Mouse (Mus musculus) cerebellum, adult 8-10 months (tissue): ENCODE data around the gene Plk5.
A peak's percentile ranks its signal among the peaks of the same experiment; 100 is the strongest.

ENCODE experiments used
- DNase-seq: peaks from one replicate; pipeline ENCODE4 v3.0.0; 2022

The Plk5 gene

DNA sequence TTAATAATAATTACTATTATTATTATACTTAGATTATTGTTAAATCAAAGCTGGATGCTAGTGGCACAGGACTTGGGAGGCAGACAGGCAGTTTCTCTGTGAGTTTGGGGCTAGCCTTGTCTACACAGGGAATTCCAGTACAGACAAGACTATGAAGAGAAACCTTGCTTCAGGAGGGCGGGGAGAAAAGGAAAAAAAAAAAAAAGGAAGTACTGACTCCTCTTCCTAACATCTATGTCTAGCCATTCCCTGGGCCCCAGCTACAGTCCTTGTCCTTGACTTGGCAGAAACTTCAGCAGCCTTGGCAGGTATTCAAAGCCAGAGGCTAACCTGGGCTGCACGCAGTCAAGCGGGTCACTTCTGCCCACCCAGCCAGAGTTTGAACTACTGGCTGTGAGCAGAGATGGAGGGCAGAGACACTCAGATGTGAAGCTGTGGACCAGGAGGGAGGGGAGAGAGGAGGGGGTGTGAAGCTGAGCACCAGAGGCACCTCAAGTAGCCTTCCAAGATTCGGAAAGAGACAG, 33.0 kb downstream of the Plk5 start:
- no peak for DNase-seq

DNA sequence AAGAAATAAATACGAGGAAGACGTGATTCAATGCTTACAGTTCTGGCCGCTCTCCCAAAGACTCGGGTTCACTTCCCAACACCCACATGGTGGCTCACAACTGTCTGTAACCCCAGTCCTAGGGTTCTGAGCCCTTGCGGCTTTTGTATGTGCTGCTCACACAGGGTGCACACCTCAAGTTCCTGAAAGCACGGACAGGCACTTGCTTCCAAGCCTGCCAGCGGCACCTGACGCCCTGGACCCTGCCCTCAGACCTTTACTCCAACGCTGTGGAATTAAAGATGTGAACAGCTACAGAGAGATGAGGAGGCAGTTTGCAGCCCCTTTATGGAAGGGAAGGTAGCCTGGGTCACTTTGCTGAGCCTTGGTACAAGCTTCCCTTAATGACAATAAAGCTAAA, 34.4 kb downstream of the Plk5 start:
- DNase-seq, result no peak

DNA sequence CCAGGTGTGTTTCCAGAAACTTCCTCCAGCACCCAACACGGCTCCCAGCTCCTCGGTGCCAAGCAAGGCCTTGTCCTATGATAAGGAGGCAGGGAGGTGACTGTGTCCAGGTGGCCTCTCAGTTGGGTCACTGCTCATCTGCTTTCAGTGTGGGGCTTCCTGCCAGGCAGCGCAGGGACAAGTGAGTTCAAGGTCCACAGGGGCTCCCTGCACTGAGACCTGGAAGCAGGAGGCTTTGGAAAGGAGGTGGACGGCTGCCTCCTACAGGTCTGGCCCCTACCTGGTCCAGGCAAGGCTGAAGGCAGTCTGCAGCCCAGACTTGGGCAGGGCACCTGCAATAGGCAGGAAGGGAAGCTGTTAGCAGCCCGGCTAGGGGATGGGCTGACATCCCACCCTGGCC, 36.4 kb downstream of the Plk5 start:
- DNase-seq, result no peak

DNA sequence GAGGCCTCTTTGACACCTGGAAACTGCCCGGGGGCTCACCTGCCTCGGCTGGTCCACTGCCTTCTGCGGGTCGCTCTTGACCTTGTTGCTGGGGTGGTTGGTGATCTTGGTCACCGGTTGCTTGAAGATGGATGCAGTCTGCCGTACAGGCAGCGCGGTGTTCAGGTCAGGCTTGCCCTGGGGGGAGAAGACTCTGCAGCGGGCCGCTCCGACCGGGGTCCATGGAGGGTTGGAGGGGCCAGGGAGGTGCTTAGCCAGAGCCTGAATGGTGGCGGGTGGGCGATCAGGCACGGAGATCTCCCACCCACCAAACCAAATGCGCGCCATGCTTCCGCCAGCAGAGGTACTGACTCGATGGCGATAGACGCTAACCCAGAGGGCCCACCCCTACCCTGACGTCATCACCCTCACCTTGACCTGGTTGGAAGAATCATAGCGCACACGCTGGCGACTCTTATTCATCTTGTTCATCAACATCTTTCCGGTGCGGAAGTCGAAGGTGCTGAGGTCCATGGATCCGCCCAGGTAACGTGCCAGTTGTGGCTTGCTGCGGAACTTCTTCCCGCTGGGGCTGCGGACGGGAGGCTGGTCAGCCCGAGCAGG, 38.9 kb downstream of the Plk5 start:
- no peak for DNase-seq

DNA sequence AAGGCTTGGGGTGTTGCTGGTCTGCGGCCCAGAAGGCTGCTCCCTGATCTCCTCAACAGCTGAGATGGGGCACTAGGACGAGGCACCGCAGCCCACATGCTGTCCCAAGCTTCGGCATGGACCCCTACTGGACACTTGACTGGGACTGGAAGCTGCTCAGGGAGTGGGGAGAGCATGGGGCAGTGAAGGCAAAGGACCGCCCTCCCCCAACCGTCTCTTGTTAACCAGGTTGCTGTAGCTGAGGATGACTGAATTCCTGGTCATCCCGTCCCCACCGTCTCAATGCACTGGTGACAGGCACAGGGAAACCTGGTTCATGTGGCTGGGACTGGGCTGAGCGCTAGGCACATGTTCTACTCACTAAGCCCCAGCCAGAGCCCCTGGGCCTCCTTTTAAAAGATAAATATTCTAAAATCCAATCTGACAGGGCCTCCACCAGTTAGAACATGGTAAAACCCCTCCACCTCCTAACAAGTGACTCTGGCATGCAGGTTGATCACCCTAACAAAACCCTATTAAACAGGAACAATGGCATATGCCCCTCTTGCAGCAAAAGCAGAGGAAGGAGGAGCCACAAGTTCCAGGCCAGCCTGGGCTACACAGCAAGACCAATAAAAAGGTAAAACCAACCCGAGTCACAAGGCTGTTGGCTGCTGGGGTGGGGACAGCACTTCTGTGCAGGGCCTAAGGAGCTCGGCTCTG, 40.7 kb downstream of the Plk5 start:
- DNase-seq, result no peak

DNA sequence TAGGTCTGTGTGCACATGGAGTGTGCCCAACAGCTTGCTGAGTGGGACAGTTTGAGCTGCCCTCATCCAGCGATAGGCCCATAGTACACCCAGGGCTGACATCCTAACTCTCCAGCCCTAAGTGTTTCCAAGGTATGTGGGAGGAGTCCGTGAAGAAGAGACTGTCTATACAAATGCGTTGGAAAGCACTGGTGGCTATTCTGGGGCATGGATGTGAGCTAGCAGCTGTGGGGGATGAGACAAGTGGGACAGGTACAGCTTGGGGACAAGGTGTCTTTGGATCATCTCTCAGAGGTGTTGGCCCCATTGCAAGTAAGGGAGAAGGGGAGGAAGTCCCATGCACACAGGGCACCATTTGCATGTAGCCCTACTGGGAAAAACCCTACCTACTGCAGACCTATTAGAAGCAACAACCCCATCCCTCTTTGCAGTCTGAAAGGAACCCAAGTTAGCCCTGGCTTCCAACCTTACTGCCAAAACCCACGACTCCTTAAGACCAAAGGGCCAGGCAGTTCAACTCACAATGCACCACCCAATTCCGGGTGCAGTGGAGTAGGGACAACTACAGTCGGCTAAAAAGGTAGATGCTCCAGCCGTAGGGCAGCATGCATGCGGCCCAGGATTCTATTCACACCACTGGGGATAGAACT, 41.4 kb downstream of the Plk5 start:
- DNase-seq, result no peak

DNA sequence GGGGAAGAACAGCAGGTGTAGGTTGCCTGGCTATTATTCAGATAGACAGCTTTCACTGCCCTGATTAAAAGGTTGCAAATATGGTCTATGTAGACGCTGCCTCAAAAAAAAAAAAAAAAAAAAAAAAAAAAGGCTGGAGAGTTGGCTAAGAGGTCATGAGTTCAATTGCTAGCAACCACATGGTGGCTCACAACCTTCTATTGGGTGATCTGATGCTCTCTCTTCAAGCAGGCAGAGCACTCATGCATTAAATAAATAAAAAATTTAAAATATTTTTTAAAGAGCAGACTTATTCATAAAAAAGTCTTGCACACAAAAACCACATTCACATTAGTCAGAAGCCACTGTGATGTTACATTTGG, 41.9 kb downstream of the Plk5 start:
- no peak for DNase-seq

DNA sequence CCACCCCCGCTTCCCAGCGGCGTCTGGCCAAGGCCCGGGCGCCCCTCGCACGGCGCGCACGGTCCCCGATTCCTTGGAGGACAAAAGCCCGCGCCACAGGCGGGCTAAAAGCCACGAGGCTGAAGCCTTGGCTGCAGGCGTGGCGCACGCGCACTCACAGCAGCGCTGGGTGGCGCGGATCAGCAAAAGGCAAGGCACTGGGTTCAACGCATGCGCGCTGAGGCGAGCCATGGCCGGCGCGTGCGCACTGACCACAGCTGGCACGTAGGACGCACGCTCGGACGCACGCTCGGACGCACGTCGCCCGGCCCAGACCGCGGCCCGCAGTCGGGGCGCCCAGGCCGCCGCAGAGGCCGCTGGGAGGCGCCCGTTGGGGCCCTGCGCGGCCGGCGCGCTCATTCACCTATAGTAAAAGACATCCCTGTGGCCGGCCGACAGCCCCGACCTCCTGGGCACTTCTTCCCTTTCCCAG, 42.5 kb downstream of the Plk5 start:
- DNase-seq, result peak; percentile 98

DNA sequence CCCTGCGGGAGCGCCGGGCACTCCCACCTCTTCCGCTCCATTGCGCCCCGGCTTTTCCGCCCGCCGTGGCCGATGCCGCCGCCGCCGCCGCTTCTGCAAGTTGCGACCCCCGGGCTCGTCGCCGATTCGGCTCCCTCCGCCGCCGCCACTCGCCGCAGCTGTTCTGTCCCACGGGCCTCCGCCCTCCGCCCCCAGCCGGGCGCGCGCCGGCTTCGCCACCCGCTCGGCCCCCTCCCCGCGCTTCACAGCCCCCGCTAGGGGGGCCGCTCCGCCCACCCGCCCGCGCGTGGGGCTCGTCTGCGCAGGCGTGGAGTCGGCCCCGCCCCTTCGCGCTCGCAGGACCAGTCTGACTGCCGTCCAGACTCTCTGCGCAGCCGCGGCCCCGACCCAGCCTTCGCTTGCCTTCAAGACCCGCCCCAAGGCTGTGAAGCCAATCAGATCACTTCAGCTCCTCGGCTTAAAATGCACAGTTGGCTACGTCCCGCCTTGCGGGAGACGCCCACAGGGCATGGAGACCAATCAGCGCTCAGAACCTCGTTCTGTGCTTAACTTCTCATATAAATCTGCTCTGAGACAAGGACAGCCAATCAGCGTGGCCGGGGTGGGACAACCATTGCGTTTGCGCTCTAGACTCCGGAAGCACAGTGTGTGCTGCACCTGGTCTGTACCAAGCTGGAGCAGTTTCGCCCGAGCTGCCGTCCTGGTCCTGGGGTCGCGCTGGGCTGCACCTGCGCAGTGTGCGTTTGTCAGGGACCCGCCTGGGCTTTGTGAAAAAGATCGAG, 43.1 kb downstream of the Plk5 start, which contains the start of gene Mbd3:
Gene Mbd3, minus strand, starts transcription at position 360 of the 782 bp plus-strand sequence.
- peak; percentile 99 for DNase-seq

DNA sequence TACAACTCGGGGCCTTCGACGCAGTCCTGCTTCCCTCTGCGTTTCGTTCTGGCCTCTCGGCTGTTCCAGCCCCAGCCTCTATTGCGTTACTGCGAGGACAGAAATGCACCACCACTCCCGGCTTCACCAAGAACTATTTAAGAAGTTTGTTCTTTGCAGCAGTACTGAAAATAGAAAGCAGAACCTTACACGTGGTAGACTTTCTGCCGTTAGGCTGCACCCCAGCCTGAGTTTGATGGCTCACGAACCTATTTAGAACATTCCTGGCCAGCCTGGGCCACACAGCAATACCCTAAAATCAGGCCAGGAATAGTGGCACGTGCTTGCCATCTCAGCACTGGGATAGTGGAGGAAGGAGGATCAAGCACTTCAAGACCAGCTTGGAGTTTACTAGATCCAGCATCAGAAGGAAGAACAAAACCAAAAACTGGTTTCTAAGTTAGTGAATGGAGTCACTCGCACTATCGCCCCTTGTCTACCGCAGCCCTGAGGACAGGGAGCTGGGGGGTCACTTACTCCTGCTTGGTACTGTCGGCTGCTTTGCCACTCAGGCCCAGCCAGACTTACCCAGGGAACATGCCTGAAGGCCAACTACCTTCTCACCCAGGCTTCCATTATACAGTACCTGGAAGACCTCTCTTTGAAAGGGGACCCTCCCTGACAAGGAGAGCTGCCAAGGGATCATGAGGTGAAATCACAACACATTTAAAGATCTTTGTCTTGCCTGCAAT, 43.9 kb downstream of the Plk5 start:
- no peak for DNase-seq

DNA sequence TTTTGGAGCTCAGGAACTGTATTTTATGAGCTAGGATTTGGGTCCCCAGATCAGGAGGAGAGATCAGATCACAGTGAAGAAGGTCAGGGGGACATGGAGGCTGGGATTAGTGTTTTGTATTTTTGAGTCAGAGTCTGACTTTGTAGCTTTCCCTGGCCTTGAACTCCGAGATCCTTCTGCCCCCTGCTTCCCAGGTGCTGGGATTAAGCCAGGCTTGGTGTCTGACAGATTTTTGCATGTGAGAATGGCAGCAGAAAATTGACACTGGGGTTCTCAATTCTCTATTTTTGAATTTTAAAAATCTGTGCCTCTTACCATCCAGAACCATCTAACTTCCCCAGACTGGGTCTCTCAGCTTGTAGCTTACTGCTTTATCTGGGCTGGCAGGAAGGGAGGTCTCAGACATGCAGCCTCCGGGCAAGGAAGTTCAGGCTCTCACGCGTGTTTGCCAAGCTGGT, 44.5 kb downstream of the Plk5 start:
- DNase-seq, result no peak

DNA sequence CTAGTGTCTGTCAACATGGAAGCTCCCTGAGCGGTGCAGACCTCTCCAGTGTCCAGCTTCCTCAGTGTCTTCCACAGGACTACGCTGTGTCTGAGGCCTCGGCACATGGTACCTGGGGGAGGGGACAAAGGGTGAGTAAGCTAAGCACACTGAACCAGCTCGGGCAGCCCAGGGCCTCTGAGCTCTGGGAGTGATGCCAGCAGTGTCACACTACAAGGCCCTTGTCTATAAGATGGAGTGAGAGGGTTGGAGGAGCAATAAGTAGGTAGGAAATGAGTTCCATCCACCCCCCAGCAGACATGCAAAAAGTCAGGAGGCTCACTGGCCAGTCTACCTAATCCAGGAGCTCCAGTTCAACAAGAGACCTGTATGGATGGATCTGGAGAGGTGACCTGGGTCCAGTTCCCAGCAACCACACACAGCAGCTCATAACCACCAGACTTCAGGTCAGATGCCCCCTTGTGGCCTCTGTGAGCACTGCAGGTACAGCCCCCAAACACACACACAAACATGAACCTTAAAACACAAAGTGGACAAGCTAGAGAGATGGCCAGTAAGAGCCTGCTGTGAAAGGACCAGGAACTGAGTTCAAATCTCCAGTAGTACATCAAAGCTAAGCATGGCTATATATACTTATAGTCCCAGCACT, 46.9 kb downstream of the Plk5 start:
- DNase-seq, result no peak

DNA sequence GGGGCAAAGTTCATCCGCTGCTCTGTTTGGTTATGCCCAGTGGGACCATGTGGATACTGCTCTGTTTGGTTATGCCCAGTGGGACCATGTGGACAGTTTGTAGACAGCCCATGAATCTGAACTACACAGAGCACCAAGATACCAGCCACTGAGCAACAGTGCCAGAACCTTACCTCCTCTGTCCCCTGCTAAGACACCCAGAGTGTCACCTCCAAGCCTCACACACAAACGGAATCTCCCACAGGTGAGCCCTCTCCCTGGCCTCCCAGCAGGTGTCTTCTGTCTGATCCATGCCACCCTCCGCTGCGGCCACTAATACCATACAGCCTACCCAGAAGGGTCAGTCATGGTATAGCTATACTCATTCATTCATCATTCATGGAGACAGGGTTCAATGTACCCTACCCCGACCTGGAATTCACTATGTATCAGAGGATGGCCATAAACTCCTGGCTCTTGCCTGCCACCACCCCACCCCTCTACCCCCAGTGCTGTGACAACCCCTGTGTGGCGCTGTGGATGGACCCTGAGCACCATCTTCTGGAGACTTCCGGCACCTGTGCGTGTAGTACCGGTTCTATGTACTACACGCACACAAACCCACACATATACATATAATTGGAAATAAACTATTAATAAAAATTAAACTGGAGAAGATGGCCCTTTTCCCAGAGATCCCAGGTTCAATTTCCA, 49.4 kb downstream of the Plk5 start:
- no peak for DNase-seq

DNA sequence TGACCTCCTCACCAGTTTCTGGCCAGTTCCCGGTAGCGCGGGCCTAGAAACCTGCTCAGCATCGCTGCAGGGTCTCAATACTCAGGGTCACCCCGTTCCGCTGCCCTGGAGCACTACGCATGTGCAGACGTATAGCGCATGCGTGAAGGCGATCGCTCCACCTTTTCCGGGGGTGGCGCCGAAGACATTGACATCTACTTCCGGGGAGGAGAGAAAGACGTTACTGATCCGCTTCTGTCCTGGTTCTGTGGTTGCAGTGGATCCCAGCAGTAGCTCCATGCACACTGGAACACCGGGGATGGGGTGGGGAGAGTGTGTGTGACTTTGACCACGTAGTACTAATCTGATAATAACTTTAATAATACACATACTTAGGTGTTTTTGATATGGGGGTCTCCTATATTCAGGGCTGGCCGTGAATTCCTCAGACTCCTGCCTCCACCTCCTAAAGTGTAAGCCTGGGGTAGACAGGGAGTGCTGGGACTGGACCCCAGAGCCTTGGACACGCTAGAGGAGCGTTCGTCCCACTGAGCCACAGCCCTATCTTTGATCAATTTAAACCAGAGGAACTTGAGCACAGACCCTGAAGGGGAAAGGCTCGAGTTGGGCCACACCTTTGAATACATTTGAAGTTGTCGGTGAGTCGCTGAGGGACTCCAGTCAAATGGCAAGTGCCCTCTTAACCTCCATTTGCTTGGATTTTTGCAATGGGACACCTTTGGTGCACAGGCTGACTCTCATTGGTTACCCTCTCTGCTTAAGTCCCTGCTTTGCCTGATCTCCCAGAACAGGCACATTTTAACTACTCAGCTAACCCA, 50.6 kb downstream of the Plk5 start, which contains the start of gene Uqcr11:
Gene Uqcr11, minus strand, starts transcription at position 147 of the 818 bp plus-strand sequence.
- peak; percentile 91 for DNase-seq

DNA sequence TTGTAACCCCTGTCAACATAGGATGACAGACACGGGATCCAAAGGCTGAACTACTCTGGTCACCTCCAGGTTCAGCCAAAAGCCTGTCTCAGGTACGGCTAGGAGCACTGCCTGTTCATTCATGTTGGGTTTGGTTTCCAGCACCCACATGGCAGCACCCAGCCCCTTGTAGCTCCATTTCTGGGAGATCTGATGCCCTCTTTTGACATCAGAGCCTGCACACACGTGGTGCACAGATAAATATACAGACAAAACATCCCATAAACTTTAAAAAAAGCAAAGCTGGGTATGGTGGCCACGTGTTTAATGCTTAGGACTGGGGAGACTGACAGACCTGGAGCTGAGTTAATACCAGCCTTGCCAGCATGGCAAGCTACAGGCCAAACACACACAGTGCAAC, 51.7 kb downstream of the Plk5 start:
- DNase-seq, result no peak

DNA sequence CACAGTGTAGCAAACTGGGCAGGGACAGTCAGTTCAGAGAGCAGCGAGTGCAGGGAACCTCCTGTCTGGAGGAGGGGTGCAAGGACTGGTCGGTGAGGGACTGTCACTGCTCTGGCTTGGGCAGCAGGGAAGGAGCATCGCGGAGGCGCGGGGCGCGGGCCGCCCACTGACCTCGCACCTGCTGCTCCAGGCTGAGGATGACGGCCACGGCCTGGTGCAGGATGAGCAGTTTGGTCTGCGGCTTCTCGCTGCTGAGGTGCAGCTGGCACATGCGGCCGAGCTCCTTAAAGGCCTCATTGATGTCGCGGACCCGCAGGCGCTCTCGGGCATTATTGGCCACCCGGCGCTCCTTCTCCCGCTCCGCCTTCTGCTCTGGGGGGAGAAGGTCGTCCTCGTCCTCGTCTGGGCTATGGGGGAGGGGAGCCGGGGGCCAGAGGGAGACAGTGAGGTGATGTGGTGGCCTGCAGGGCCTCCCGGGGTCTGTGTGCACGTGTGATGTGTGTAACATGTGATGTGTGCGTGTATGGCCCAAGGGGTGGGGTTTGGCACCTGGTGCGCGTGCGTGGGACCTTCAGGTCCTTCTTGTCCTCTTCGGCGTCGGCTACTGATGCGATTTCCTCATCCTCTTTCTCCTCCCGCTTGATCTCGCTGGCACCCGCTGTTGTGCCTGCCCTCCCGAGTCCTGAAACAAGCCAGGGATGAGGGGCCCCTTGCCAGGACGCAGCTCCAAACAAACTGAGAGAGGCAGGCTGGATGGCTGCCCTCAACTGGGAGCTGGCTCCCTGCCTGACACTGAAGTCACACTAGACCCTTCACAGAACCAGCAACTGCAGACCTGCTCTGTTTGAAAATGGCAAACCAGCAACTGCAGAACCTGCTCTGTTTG, 56.6 kb downstream of the Plk5 start:
- DNase-seq, result peak; percentile 83
